Mouse (Mus musculus) left cerebral cortex, adult 18-20 months (tissue): ENCODE measurements around the gene Foxp4. TPM values are rescaled to one million over a fixed set of nuclear protein-coding genes. Genes with fewer than 3 reads are reported as not detected.

ENCODE experiments used
- DNase-seq, 2 experiments: peaks; one replicate each; pipeline ENCODE4 v3.0.0; 2021 to 2022; ENCODE audit warnings: low spot score in 2 of 2, mixed read lengths in 1 of 2
- total RNA-seq, 2 experiments: library from RNA; stranded (reverse); gene quantifications; 2 replicates each; pipeline ENCODE4 v1.2.3; 2021

The Foxp4 gene
- total RNA-seq, 2 experiments from 2014 or later = 47.6 to 47.8 TPM

DNA sequence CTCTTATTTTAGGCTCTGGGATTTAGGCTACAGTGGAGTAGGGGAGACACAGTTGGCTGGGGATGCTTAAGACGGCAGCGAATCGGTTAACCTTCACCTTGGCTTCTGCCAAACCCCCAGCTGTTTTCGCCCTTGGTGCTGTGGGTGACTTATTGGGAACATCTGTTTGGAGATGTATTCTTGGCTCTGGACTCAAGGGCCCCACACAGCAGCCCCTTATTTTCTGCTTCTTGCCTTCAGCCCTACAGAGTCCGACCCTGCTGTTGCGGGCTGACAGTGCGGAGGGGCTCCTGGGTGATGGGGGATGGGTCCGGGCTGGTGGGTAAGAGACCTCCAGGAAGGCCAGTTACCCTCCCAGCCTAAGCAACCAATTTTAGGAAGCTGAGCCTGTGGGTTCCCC lies 103.1 kb downstream of the Foxp4 start:
- DNase-seq = no peak

DNA sequence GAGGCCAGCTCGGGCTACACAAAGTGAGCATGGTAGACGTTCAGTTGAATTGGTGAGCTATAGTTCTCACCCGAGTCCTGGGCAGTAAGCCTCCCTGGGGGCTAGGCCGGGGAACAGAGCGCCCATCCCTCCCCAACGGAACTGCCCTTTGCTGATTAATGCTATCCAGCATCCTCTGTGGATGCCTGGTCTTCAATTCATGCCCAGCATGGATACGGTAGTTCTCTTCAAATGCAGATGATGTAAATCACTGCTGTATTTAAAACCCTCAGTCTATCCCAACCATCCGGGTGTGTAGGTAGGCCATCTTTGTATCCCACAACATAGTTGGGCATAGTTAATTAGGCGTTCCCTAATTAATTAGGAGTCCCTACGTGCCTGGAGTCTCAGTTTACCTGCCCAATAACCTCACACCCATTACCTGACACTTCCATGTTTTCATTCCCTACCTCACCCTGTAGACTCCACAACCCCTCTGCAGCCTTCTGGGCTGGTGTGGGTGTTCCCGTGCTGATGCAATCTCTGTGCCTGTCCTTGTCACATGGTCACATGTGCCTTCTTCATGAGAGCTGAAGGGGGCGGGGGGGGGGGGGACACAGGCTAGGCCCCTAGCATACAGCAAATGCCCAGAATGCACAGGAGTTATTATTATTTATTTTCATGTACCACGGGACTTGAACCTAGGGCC lies 106.3 kb downstream of the Foxp4 start:
- DNase-seq = no peak

Other genes with a start within 250 kb of the Foxp4 start
- gene Tomm6, start 236.3 kb downstream of the Foxp4 start, total RNA-seq = 100 to 1,000 TPM; 205 to 227 TPM
- gene Frs3, start 235.6 kb downstream of the Foxp4 start, total RNA-seq = 10 to 100 TPM; 32.2 to 37.0 TPM
- 1 to 10 TPM; 4.1 to 5.3 TPM for gene Gm21981, start 230.2 kb downstream of the Foxp4 start, total RNA-seq
- gene Prickle4, start 229.9 kb downstream of the Foxp4 start, total RNA-seq = 1 to 10 TPM; 2.5 to 4.5 TPM
- gene Pgc, start 197.8 kb downstream of the Foxp4 start, total RNA-seq = not detected
- 10 to 100 TPM; 10.4 to 13.5 TPM for gene Tfeb, start 187.6 kb downstream of the Foxp4 start, total RNA-seq
- under 1 TPM in 1 of 2 experiments, not detected in 1; 0.88 TPM for gene Mdfi, start 90.0 kb downstream of the Foxp4 start, total RNA-seq
- gene 1700122O11Rik, start 113.6 kb upstream of the Foxp4 start, total RNA-seq = not detected
- not detected for gene 1700067P10Rik, start 164.7 kb upstream of the Foxp4 start, total RNA-seq
- not detected for gene 9830107B12Rik, start 221.6 kb upstream of the Foxp4 start, total RNA-seq
- not detected for gene A530064D06Rik, start 242.6 kb upstream of the Foxp4 start, total RNA-seq